Mouse (Mus musculus): ENCODE results near the gene Slc45a2.

The Slc45a2 gene

GRCm38 (mm10) chr15:11008756-11009155, 8.2 kb downstream of the Slc45a2 start:
- no peak for DNase-seq

- no peak for DNase-seq
Measured at GRCm38 (mm10) chr15:11010976-11011548, 10.5 kb downstream of the Slc45a2 start.

- DNase-seq, result no peak
Measured at GRCm38 (mm10) chr15:11014931-11015330, 14.4 kb downstream of the Slc45a2 start.

- no peak for DNase-seq
Measured at GRCm38 (mm10) chr15:11026801-11027561, 26.5 kb downstream of the Slc45a2 start.

- DNase-seq, result no peak
Measured at GRCm38 (mm10) chr15:11030188-11030587, 29.7 kb downstream of the Slc45a2 start.

GRCm38 (mm10) chr15:11035947-11036474, 35.5 kb downstream of the Slc45a2 start:
- peak; percentile 6 for DNase-seq

GRCm38 (mm10) chr15:11036535-11037375, 36.2 kb downstream of the Slc45a2 start:
- peak; percentile 37 for DNase-seq

GRCm38 (mm10) chr15:11037376-11037695, 36.8 kb downstream of the Slc45a2 start:
- DNase-seq, result no peak

GRCm38 (mm10) chr15:11037711-11038110, 37.2 kb downstream of the Slc45a2 start, which contains the start of gene Rxfp3:
TSS of gene Rxfp3 (minus strand) at chr15:11037991.
- peak; percentile 16 for DNase-seq

- peak; percentile 65 for DNase-seq
Measured at GRCm38 (mm10) chr15:11038476-11038875, 38.0 kb downstream of the Slc45a2 start.

GRCm38 (mm10) chr15:11040067-11040466, 39.5 kb downstream of the Slc45a2 start:
- no peak for DNase-seq

- no peak for DNase-seq
Measured at GRCm38 (mm10) chr15:11041229-11041628, 40.7 kb downstream of the Slc45a2 start.

- no peak for DNase-seq
Measured at GRCm38 (mm10) chr15:11042828-11043227, 42.3 kb downstream of the Slc45a2 start.

- no peak for DNase-seq
Measured at GRCm38 (mm10) chr15:11053678-11054439, 53.3 kb downstream of the Slc45a2 start.

GRCm38 (mm10) chr15:11054440-11055080, 54.0 kb downstream of the Slc45a2 start:
- no peak for DNase-seq

- DNase-seq, result no peak
Measured at GRCm38 (mm10) chr15:11062903-11063302, 62.4 kb downstream of the Slc45a2 start.

GRCm38 (mm10) chr15:11064160-11064557, 63.6 kb downstream of the Slc45a2 start:
- no peak for DNase-seq

GRCm38 (mm10) chr15:11064558-11065411, 64.3 kb downstream of the Slc45a2 start, which contains the start of gene Adamts12:
TSS of gene Adamts12 (plus strand) at chr15:11064790.
- DNase-seq, result peak; percentile 20

- DNase-seq, result no peak
Measured at GRCm38 (mm10) chr15:11065528-11066171, 65.1 kb downstream of the Slc45a2 start.

GRCm38 (mm10) chr15:11066299-11066698, 65.8 kb downstream of the Slc45a2 start:
- no peak for DNase-seq
